Mouse (Mus musculus): Measurements from ENCODE around the gene Fam234a.
"Not testable (repeated sequence)": the region's sequence is repeated elsewhere in the genome, so short reads cannot be mapped to it uniquely, and the experiment has no call there.

Gene Fam234a

DNA sequence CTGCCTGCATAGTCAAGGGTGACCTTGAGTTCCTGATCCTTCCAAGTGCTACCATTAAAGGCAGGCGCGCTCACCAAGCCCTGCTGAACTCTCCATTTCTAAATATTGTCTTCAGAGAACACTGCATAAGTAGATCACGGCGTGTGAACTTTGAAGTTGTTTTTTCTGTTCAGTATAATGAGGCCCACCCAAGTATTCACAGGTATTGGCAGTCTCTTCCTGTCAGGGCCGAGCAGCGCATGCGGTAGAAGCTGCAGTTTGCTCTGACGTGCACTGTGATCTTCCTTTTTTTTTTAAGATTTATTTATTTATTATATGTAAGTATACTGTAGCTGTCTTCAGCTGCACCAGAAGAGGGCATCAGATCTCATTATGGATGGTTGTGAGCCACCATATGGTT, 9.7 kb downstream of the Fam234a start:
- no peak for DNase-seq (ENCODE audit: low spot score in 2 of 2)

- no peak for DNase-seq (ENCODE audit: low spot score in 2 of 2)
Observed at GRCm38 (mm10) chr17:26232863-26233262, 11.2 kb downstream of the Fam234a start.

DNA sequence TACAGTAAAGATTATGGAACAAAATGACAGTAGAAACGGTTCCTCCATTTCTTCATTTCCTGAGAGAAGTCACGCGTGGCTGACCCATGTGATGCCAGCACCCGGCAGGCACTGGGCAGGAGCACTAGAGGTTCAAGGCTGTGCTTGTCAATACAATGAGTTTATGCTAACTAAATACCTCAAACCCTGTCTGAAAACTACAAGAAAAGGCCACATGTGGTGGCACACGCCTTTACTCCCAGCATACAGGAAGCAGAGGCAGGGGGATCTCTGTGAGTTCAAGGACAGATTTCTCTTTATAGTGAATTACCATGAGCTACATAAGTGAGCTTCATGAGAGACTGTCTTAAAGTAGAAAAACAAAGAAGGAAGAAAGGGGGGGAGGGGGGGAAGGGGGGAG, 12.9 kb downstream of the Fam234a start:
- DNase-seq (ENCODE audit: low spot score in 2 of 2) = no peak

DNA sequence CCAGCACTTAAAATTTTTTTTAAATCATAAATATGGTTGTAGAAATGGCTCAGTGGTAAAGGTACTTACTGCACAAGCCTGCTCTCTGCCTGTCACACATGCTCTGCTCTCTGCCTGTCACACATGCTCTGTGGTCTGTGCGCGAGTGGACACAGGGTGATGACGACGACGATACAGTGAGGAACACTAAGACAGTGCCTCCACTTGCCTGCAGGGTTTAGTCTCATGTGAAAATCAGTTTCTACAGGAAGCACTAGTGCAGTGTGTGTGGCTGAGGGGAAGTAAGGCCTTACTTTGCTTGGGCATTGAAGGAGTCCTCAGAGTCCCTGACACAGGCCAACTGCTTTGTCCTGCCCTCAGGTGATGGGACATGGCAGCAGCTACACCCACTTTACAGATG, 14.3 kb downstream of the Fam234a start:
- DNase-seq (ENCODE audit: low spot score in 2 of 2) = no peak

- DNase-seq (ENCODE audit: low spot score in 2 of 2) = peak in 1 of 2 experiments; percentile 68
Observed at GRCm38 (mm10) chr17:26225150-26225549, 18.9 kb downstream of the Fam234a start.

DNA sequence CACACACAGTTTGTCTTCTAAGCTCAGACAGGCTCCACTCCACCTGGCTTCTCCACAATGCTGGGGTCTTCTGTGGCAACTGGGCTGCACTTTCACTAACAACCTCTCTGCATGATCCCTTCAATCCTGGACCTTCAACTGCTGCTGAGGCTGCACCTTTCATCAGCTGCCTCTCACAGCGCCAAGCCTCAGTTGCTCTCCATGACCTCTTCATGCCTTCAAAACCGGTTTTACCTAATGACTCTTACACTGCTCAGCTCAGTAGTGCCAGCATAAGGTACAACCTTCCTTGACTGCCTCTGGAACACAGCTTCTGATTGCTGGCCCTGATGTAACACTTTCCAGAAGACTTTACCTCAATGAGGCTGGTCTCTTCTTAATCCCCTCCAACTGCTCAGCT, 22.5 kb downstream of the Fam234a start:
- DNase-seq (ENCODE audit: low spot score in 2 of 2) = no peak

DNA sequence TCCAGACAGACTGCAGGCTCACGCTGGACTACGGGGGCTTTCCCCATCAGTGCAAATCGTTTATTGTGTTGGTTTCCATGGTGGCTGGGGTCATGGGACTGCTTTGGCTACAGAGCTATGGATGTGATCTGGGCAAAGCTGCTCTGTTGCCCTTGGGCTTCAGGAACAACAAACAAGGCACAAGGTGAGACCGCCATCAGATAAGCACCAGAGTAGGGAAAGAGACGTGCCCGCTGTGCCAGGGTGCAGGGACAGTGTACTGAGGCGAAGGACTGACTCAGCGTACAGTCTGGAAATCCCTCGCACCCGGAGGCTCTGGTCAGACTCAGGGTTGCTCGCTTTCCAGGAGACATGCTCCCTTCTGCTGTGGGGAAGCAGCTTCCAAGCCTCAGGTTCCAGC, 31.4 kb downstream of the Fam234a start:
- no peak for DNase-seq (ENCODE audit: low spot score in 2 of 2)

DNA sequence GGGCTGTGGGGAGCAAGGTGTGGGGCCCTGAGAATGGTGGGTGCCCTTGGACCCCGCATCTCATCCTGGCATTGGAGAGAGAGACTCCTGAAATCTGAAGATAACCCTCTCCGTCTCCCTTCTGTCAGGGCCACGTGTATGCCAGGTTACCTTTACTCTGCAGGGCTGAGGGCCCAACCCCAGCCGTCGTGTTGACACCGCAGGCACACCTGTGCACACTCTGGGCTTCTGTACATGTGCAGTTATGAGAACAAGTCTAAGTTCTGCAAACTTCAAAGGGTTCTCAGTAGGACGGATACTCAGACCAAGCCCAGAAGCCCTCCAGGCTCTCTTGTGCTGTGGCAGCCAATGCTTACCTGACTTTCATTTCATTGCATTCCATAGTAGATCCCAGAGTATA, 31.8 kb downstream of the Fam234a start:
- no peak for DNase-seq (ENCODE audit: low spot score in 2 of 2)

GRCm38 (mm10) chr17:26207686-26208085, 36.4 kb downstream of the Fam234a start, which contains the start of gene Arhgdig:
Gene Arhgdig, minus strand, starts transcription at chr17:26207786.
- no peak for DNase-seq (ENCODE audit: low spot score in 2 of 2)

GRCm38 (mm10) chr17:26206392-26206791, 37.6 kb downstream of the Fam234a start:
- no peak for DNase-seq (ENCODE audit: low spot score in 2 of 2)

GRCm38 (mm10) chr17:26204766-26205165, 39.3 kb downstream of the Fam234a start:
- DNase-seq (ENCODE audit: low spot score in 2 of 2) = no peak

- DNase-seq (ENCODE audit: low spot score in 2 of 2) = peak; percentile 39 to 45
Observed at GRCm38 (mm10) chr17:26203321-26203811, 40.7 kb downstream of the Fam234a start.

GRCm38 (mm10) chr17:26202737-26203136, 41.3 kb downstream of the Fam234a start, which contains the start of gene Rgs11:
Gene Rgs11, plus strand, starts transcription at chr17:26202951.
- peak; percentile 39 to 55 for DNase-seq (ENCODE audit: low spot score in 2 of 2)

DNA sequence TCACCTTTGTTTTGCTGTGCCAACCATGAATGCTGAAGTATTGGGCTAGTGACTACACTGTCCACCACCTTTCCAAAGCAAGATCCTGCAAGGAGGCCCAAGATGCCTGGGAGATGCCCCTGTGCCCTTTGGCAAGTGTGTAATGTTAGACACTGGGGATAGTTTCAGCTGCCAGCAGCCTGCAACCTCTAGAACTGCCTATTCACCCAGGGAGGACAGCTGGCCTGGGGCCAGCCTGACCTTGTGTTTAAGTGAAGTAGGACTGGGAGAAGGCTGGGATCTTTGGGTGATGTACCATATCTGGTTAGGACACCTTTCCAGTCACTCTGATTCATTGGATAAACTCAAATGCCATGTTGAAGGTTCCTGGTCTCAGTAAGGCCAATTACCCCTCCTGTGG, 42.0 kb downstream of the Fam234a start:
- DNase-seq (ENCODE audit: low spot score in 2 of 2) = no peak

- no peak for DNase-seq (ENCODE audit: low spot score in 2 of 2)
Observed at GRCm38 (mm10) chr17:26200831-26201705, 43.0 kb downstream of the Fam234a start.

- no peak for DNase-seq (ENCODE audit: low spot score in 2 of 2)
Observed at GRCm38 (mm10) chr17:26198892-26199291, 45.1 kb downstream of the Fam234a start, which contains the start of gene Pdia2. Gene Pdia2, minus strand, starts transcription at chr17:26199087.

- no peak for DNase-seq (ENCODE audit: low spot score in 2 of 2)
Observed at GRCm38 (mm10) chr17:26192481-26193190, 51.4 kb downstream of the Fam234a start.

GRCm38 (mm10) chr17:26191486-26191885, 52.6 kb downstream of the Fam234a start:
- not testable (repeated sequence) for DNase-seq (ENCODE audit: low spot score in 2 of 2)

- DNase-seq (ENCODE audit: low spot score in 2 of 2) = no peak
Observed at GRCm38 (mm10) chr17:26188091-26188805, 55.8 kb downstream of the Fam234a start.

- DNase-seq (ENCODE audit: low spot score in 2 of 2) = no peak
Observed at GRCm38 (mm10) chr17:26187592-26187991, 56.5 kb downstream of the Fam234a start.

GRCm38 (mm10) chr17:26181179-26181578, 62.9 kb downstream of the Fam234a start:
- no peak for DNase-seq (ENCODE audit: low spot score in 2 of 2)

- no peak for DNase-seq (ENCODE audit: low spot score in 2 of 2)
Observed at GRCm38 (mm10) chr17:26178611-26179010, 65.4 kb downstream of the Fam234a start.

Measured in urinary bladder, postnatal 36 days (tissue).